Mouse (Mus musculus) common myeloid progenitor, adult 5-6 weeks (primary cell): ENCODE measurements around the gene Themis2. TPM values are rescaled to one million over a fixed set of nuclear protein-coding genes. Genes with fewer than 3 reads are reported as not detected.

Experiments used
- ATAC-seq: replicated peaks from 2 replicates; pipeline ENCODE4 v1.8.0; 2016; ENCODE audit warnings: low read depth, mild to moderate bottlenecking, moderate TSS enrichment, inconsistent platforms; ENCODE audit not compliant: poor library complexity, severe bottlenecking
- total RNA-seq: library from RNA; stranded (forward); fragments of 200-1000, 187-1606 nt; gene quantifications from 2 replicates; pipeline ENCODE4 v1.2.3, GENCODE M21; 2017

The Themis2 gene
- 9.9 and 12.0 TPM in 2 replicates for total RNA-seq

- ATAC-seq: peak; percentile 77
Measured at GRCm38 (mm10) chr4:132796196-132796886, at the start of gene Themis2. TSS of gene Themis2 (minus strand) at chr4:132796387.

- no peak for ATAC-seq
Measured at GRCm38 (mm10) chr4:132843705-132844071, 47.5 kb upstream of the Themis2 start.

GRCm38 (mm10) chr4:132842970-132843704 is 47.0 kb upstream of the Themis2 start, which contains the start of gene Ppp1r8:
TSS of gene Ppp1r8 (minus strand) at chr4:132843169.
- peak; percentile 99 for ATAC-seq

DNA sequence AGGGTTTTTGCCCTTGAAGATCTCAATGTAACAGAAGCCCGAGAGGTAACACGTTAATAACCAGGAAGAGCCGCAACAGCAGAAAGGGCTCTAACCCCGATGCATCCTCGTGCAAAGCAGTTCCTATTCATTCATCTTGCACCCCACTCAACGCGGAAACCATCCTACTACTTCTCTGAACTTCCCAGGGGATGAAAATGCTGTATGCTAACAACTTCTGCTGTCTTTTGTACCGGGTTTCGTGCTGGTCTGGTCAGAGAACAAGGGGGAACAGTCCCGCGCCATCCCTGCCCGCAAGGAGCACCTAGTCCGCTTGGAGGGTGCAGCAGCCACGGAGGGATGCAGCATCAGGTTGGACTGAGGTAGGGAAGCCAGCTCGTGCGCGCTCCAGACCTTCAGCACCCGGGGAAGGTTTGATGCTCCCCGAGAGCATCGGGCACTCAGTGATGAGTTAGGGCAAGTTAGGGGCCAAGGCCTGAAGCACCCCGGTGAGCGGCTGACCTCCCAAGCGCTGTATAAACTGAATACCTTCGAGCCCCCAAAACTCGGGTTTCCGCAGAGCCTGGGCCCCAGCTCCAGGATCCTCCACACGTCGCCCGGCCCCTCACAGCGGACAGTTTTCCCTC is 46.2 kb upstream of the Themis2 start:
- peak; percentile 33 for ATAC-seq

DNA sequence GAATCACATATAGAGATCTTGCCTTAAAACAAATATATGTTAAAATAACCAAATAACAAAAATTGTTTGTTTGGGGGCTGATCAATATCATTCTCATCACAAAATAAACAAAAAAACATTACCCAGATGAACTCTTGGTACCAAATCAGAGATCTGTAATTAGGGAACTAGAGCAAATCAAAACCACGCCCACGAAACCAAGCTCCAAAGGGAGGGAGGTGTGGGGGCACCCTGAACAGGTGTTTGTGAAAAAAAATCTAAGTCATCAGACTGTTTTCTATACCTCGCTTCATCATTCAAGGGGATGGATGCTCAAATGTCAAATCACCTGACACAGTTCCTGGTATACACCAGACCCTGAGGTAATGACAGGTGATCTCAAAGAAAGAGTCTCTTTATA is 45.3 kb upstream of the Themis2 start:
- ATAC-seq: no peak

DNA sequence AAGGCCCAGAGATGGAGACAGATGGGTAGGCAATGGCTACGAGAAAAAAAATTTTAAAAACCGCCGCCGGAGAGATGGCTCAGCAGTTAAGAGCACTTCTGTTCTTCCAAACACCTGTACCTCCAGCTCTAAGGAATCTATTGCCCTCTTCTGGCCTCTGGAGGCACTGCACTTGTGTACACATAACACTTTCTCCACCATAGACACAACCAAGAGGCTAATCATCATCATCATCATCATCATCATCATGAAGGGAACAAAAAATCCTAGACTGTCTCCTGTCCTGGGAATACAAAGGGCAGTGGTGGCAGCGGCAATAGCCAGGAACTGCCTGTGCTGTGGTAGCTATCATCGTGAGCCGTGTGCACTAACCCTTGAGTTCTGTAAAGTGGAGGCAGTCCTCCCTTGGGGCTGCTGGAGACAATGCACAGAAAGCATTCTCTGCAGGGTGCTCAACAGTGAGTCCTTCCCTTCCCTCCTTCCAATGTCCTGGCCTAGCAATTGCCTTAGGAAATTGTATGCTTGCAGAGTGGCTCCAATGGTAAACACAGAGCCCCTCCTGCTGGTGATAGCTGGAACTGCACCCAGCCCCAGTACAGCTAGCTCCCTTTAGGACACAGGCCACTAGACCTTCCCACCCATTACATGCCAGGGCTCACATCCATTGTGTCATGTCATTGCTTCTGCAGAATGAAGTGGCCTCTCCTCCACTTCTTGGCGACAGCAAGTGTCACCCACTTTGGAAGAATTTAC is 27.6 kb upstream of the Themis2 start:
- ATAC-seq: peak; percentile 92

GRCm38 (mm10) chr4:132818442-132818841 is 22.3 kb upstream of the Themis2 start:
- no peak for ATAC-seq

- ATAC-seq: no peak
Measured at GRCm38 (mm10) chr4:132816855-132817254, 20.7 kb upstream of the Themis2 start.

DNA sequence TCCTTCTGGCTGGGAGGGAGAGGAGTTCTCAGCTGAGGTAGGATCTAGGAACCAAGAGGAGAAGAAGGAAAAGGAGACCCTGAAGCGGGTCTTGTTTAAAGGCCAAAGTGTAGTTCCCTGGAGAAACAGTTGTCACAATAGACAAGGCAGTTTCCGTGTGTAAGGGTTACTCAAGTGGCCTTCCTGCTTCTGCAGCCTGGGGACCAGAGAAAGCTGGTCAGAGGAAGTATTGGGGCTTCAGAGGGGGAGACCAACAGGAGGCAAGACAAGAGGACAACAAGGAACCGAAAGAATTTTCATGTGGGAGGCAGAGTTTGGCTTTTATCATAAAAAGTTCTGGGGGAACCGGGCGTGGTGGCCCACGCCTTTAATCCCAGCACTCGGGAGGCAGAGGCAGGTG is 20.2 kb upstream of the Themis2 start:
- peak; percentile 62; the same call in 1 of the 2 replicates for ATAC-seq

DNA sequence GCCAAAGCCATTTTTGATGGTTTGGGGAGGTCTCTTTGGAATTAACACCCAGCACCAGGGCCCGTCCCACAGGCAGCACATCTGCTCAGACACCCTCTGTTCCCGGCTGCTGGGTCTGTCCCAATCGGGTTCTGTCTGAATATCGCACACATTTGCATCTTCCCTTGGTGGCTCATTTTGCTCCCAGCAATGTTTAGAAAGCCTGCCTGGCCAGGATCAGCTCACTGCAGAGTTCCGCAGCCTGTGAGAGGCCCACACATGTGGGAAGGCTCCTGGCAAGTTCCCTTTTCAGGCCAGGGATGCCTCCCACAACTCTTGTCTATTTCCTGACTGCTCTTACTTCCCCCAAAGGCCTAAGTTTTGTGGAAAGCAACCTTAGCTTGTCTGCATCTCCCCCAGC is 13.4 kb upstream of the Themis2 start:
- ATAC-seq: peak; percentile 57

DNA sequence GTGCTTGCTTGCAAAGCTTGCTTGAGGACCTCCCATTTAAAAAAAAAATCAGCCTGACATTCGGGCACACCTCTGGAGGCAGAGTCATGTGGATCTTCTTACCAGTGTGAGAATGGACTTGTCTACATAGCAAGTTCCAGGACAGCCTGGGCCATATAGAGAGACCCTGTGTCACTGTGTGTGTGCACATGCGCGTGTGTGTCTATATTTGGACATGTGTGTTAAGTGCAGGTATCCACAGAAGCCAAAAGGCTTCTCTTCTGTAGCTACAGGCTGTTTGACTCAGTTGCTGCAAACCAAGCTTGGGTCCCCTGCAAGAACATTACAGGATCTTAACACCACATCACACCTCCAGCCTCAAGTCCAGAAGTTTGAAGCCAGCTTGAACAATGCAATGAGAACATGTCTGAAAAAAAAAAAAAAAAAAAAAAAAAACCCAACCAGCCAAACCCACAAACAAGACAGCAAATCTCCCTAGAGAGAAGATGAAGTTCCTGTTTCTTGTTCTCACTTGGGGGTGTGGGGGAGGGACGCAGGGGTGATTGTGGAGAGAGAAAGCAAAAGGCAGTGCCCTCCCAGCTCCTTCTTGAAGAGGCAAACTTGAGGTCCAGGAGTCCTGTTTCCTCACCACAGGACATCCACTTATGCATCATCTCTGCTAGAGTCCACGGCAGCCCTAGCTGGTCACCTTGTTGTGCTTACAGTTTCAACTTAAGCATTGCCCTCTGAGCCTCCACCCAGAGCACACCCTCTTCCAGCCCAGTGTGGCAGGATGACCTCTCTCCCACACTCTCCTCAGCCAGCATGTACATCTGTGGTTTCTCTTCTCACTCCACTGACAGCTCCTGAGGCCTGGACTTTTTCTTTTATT is 11.8 kb upstream of the Themis2 start:
- ATAC-seq: peak; percentile 70

GRCm38 (mm10) chr4:132806620-132807191 is 10.5 kb upstream of the Themis2 start:
- no peak for ATAC-seq

DNA sequence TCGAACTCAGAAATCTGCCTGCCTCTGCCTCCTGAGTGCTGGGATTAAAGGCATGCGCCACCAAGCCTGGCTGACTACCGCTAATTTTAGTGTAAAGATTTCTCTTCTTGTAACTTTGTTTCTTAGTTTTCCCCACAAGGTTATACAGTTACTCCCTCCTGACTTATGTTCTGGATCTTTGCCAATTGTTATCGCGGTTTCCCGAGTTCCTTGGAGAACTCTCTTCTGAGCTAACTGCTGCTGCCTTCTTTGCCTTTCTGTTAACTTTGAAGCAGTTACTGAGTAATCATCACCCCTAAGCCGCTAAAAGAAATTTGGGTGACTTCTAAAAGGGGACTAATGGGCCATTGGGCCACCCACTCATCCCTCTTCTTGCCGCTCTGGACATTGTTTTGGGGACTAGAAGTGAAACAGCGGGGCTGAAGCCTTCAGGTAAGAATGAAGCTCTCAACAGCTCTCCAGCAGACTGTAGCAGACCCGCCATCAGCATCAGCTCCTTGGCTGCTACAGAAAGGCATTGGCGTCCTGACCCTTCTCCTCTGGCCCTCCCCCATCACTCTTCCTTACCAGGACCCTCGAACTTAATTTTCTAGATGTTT is 9.5 kb upstream of the Themis2 start:
- no peak for ATAC-seq

- no peak for ATAC-seq
Measured at GRCm38 (mm10) chr4:132805146-132805545, 9.0 kb upstream of the Themis2 start.

- peak; percentile 61 for ATAC-seq
Measured at GRCm38 (mm10) chr4:132804331-132804730, 8.1 kb upstream of the Themis2 start.

GRCm38 (mm10) chr4:132803876-132804275 is 7.7 kb upstream of the Themis2 start:
- ATAC-seq: no peak

GRCm38 (mm10) chr4:132803212-132803611 is 7.0 kb upstream of the Themis2 start:
- ATAC-seq: no peak

DNA sequence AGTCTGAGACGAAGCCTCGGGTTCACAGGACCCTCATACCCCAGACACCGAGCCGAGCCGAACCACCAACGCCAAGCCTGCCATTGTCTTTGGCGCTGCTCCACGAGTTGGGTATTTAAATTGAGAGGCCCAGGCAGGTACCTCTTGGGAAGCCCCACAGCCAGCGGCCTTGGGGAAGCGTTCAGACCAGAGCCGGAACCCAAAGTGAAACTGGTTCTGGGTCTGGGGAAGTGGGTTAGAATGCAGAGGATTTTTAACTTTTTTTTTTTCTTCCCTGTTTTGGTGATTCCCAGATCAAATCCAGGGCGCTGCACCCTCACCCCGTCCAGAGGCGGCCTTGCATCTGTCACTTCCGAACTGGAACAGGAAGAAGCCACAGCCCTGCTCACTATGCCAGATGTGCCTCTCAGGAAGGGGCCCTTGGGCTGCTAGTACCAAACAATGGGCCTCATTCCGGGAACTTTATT is 6.0 kb upstream of the Themis2 start:
- peak; percentile 54 for ATAC-seq
